Mouse (Mus musculus) urinary bladder, adult 18-20 months (tissue): Measurements from ENCODE around the gene Brca2.
A peak's percentile ranks its signal among the peaks of the same experiment; 100 is the strongest.

Source experiments
- DNase-seq, 2 experiments: peaks; one replicate each; pipeline ENCODE4 v3.0.0; 2022; ENCODE audit warnings: low spot score in 2 of 2, mixed read lengths in 2 of 2

The Brca2 gene

GRCm38 (mm10) chr5:150564426-150564825 lies 42.0 kb downstream of the Brca2 start:
- no peak for DNase-seq

- DNase-seq, result no peak
Observed at GRCm38 (mm10) chr5:150566226-150566625, 43.8 kb downstream of the Brca2 start.

- DNase-seq, result no peak
Observed at GRCm38 (mm10) chr5:150566971-150567370, 44.5 kb downstream of the Brca2 start.

GRCm38 (mm10) chr5:150570496-150571219 lies 48.2 kb downstream of the Brca2 start:
- DNase-seq, result no peak

- DNase-seq, result no peak
Observed at GRCm38 (mm10) chr5:150574403-150574802, 52.0 kb downstream of the Brca2 start.

GRCm38 (mm10) chr5:150574885-150575284 lies 52.5 kb downstream of the Brca2 start:
- no peak for DNase-seq

- no peak for DNase-seq
Observed at GRCm38 (mm10) chr5:150576832-150577231, 54.4 kb downstream of the Brca2 start.

GRCm38 (mm10) chr5:150578613-150579171 lies 56.3 kb downstream of the Brca2 start:
- DNase-seq, result peak in 1 of 2 experiments; percentile 57

- no peak for DNase-seq
Observed at GRCm38 (mm10) chr5:150581180-150581579, 58.8 kb downstream of the Brca2 start.

GRCm38 (mm10) chr5:150583181-150583580 lies 60.8 kb downstream of the Brca2 start:
- DNase-seq, result no peak

GRCm38 (mm10) chr5:150583622-150584336 lies 61.3 kb downstream of the Brca2 start:
- DNase-seq, result no peak

- DNase-seq, result no peak
Observed at GRCm38 (mm10) chr5:150584337-150584729, 61.9 kb downstream of the Brca2 start.

GRCm38 (mm10) chr5:150589945-150590344 lies 67.5 kb downstream of the Brca2 start:
- no peak for DNase-seq

- no peak for DNase-seq
Observed at GRCm38 (mm10) chr5:150592186-150592903, 69.9 kb downstream of the Brca2 start.

- DNase-seq, result peak; percentile 51 to 62
Observed at GRCm38 (mm10) chr5:150592904-150593755, 70.7 kb downstream of the Brca2 start.

GRCm38 (mm10) chr5:150593756-150594648 lies 71.6 kb downstream of the Brca2 start:
- DNase-seq, result peak; percentile 45 to 69

- DNase-seq, result no peak
Observed at GRCm38 (mm10) chr5:150594649-150595339, 72.4 kb downstream of the Brca2 start.

- no peak for DNase-seq
Observed at GRCm38 (mm10) chr5:150595366-150596016, 73.1 kb downstream of the Brca2 start.

GRCm38 (mm10) chr5:150597088-150597487 lies 74.7 kb downstream of the Brca2 start, which contains the start of gene N4bp2l1:
Gene N4bp2l1 (minus strand): TSS chr5:150597188.
- no peak for DNase-seq
